8 mouse cellular contexts compared by ENCODE assay signal in the genomic region with DNA sequence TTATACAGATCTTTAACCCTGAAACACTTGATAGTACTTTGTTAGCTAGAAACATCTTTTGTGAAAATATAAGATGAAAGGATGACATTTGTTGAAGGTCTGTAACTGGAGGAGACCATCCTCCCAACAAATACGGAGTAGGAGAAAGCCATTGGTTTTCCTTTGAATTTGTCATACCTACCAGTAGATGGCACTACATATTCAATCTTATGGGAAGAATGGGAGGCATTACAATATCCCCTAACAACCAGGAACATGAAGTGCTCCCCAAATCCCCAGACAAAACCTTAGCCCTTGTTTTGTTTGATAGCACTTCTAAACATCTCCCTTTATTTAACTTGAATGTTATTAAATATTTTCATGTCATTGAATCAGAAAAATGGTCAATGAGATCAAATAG.
DNase-seq lines count a peak whose midpoint lies in the region; ATAC-seq and TF ChIP-seq lines count a peak whose summit lies in the region.

No protein-coding gene starts in this region.

- H3K4me2 ChIP-seq in kidney, postnatal 0 days (ENCODE audit: low read length): no peak overlapping the region
- no peak overlapping the region for H3K4me2 ChIP-seq in forebrain, embryonic 14.5 days (ENCODE audit: low read length)
- H3K4me2 ChIP-seq in midbrain, embryonic 16.5 days (ENCODE audit: low read length): no peak overlapping the region

- no peaks in the 10 kb centered on the region for H3K27me3 ChIP-seq in kidney, postnatal 0 days (ENCODE audit: insufficient read depth, low read length)
- H3K27me3 ChIP-seq in forebrain, embryonic 14.5 days (replicated peaks; ENCODE audit: control insufficient read depth, insufficient read depth, low read length): no peaks in the 10 kb centered on the region
- H3K27me3 ChIP-seq in midbrain, embryonic 16.5 days (ENCODE audit: control insufficient read depth, insufficient read depth, low read depth, low read length): no peaks in the 10 kb centered on the region

- no peaks in the 10 kb centered on the region for H3K9me3 ChIP-seq in kidney, postnatal 0 days (replicated peaks; ENCODE audit: low read length)
- no peaks in the 10 kb centered on the region for H3K9me3 ChIP-seq in forebrain, embryonic 14.5 days (replicated peaks; ENCODE audit: control insufficient read depth, low read length)
- H3K9me3 ChIP-seq in midbrain, embryonic 16.5 days (replicated peaks; ENCODE audit: control insufficient read depth, low read length, poor library complexity, severe bottlenecking): no peaks in the 10 kb centered on the region

- H3K9ac ChIP-seq in kidney, postnatal 0 days (ENCODE audit: low read depth, low read length): no peak overlapping the region
- no peak overlapping the region for H3K9ac ChIP-seq in forebrain, embryonic 14.5 days (ENCODE audit: low read length)
- no peak overlapping the region for H3K9ac ChIP-seq in midbrain, embryonic 16.5 days (ENCODE audit: low read depth, low read length)

- 0 out of 2 replicates have a peak, but pooled peaks have one; percentile 21 for ATAC-seq in kidney, postnatal 0 days (replicated peaks; ENCODE audit: low FRiP score, low read depth)
- ATAC-seq in forebrain, embryonic 14.5 days: peak; percentile 85
- ATAC-seq in midbrain, embryonic 16.5 days: peak; percentile 60; the same call in 1 of the 2 replicates

- H3K4me1 ChIP-seq in kidney, postnatal 0 days (replicated peaks; ENCODE audit: insufficient read depth, low read length): no peaks in the 10 kb centered on the region
- no peaks in the 10 kb centered on the region for H3K4me1 ChIP-seq in forebrain, embryonic 14.5 days (ENCODE audit: control insufficient read depth, insufficient read depth, low read length)
- no peaks in the 10 kb centered on the region for H3K4me1 ChIP-seq in midbrain, embryonic 16.5 days (ENCODE audit: control insufficient read depth, insufficient read depth, low read length)

- peak; percentile 77 for TF ChIP-seq CTCF in kidney, postnatal 0 days (IDR thresholded peaks at IDR 0.05; ENCODE audit: low read depth)

- no peak overlapping the region for H3K4me3 ChIP-seq in kidney, postnatal 0 days (replicated peaks; ENCODE audit: low read depth, low read length)
- no peak overlapping the region for H3K4me3 ChIP-seq in forebrain, embryonic 14.5 days (ENCODE audit: low read depth, low read length)
- H3K4me3 ChIP-seq in midbrain, embryonic 16.5 days (ENCODE audit: low read depth, low read length): no peak overlapping the region

- 2% methylated on average over 1 of the region's 1 CpGs for WGBS in kidney, postnatal 0 days
- WGBS in forebrain, embryonic 14.5 days: 7% methylated on average over 1 of the region's 1 CpGs
- WGBS in midbrain, embryonic 16.5 days: 6% methylated on average over 1 of the region's 1 CpGs

- no peak overlapping the region for H3K27ac ChIP-seq in kidney, postnatal 0 days
- H3K27ac ChIP-seq in forebrain, embryonic 14.5 days (ENCODE audit: low read depth, low read length): no peak overlapping the region
- no peak overlapping the region for H3K27ac ChIP-seq in midbrain, embryonic 16.5 days (ENCODE audit: low read length)

- no peaks in the 10 kb centered on the region for H3K36me3 ChIP-seq in kidney, postnatal 0 days (ENCODE audit: insufficient read depth, low read length)
- H3K36me3 ChIP-seq in forebrain, embryonic 14.5 days (ENCODE audit: control insufficient read depth, insufficient read depth, low read length): no peaks in the 10 kb centered on the region
- H3K36me3 ChIP-seq in midbrain, embryonic 16.5 days (ENCODE audit: control insufficient read depth, insufficient read depth, low read length): no peaks in the 10 kb centered on the region

- DNase-seq in kidney, postnatal 0 days (ENCODE audit: low spot score): peak; percentile 82
- DNase-seq in kidney, adult 11 months: no peak
- peak; percentile 42 for DNase-seq in NIH3T3 (ENCODE audit: low read depth)
- peak; percentile 83 for DNase-seq in forebrain, embryonic 14.5 days (ENCODE audit: low spot score)
- no peak for DNase-seq in adrenal gland, postnatal 36 days
- no peak for DNase-seq in c-Kit-positive CD71-positive TER-119-positive erythroid progenitor cells, embryonic 14.5 days (ENCODE audit: low spot score)
- no peak for DNase-seq in kidney, postnatal 4 days

Comparison
In these comparisons a context has a peak if more than half of its experiments do, and no peak if none do; other contexts are left out.
1. DNase-seq: peak in kidney, postnatal 0 days (single experiment), NIH3T3 (single experiment) and forebrain, embryonic 14.5 days (single experiment); none in kidney, adult 11 months (single experiment), adrenal gland, postnatal 36 days (0 of 2), c-Kit-positive CD71-positive TER-119-positive erythroid progenitor cells, embryonic 14.5 days (single experiment) and kidney, postnatal 4 days (0 of 2).
2. ATAC-seq: peak in every context shown above with its lines; median percentile 85 in forebrain, embryonic 14.5 days; 60 in midbrain, embryonic 16.5 days; 21 in kidney, postnatal 0 days.